Mouse (Mus musculus): ENCODE measurements around the gene Tmem94. TPM values are rescaled to one million over a fixed set of nuclear protein-coding genes. Genes with fewer than 3 reads are reported as not detected.

The Tmem94 gene
- 18.6 and 20.8 TPM in 2 replicates for polyA plus RNA-seq (2015; fragmentation: Nextera tagmentation; extraction: Ambion mirVana)

DNA sequence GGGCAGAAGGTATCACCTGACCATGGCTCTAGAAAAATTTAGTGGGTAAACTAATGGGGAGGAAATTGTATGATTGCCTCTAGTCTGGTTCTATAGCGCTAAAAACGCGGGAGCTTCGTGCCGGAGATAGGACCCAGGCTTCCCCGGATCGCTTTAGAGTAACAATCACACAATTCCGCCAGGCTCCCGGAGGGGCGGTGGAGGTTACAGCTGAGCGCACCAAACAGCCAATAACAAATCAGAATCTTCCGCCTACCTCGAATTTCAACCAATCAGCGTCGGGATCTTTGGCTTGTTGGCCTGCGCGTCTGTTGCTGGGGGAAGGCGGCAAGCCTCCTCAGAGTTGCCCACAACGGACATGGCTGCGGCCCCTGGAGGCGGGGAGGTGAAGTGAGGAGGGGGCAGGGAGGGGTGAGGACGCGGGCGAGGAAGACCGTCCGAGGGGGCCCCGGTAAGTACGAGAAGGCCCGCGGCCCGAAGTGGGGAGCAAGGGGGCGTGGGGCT lies at the start of gene Tmem94:
TSS of gene Tmem94 (plus strand) at position 331 of the 504 bp plus-strand sequence.
- Histone ChIP-seq H3K4me3 (replicated peaks) (peak within 1 kb of the TSS; percentile 79), H3K4me2 (replicated peaks) (peak within 1 kb of the TSS; percentile 76), H3K27ac (peak within 1 kb of the TSS; percentile 85), H3K27me3 (replicated peaks) (no peaks in the 10 kb centered on the region), H3K4me1 (replicated peaks) (peaks cover 8% of the 10 kb centered on the region; the same call in 1 of the 2 replicates), H3K36me3 (no peaks in the 10 kb centered on the region), H3K9ac (peak within 1 kb of the TSS; percentile 89), H3K9me3 (no peaks in the 10 kb centered on the region)
- ATAC-seq = peak; percentile 98
- WGBS = under 1% methylated on average over 32 of the region's 32 CpGs

DNA sequence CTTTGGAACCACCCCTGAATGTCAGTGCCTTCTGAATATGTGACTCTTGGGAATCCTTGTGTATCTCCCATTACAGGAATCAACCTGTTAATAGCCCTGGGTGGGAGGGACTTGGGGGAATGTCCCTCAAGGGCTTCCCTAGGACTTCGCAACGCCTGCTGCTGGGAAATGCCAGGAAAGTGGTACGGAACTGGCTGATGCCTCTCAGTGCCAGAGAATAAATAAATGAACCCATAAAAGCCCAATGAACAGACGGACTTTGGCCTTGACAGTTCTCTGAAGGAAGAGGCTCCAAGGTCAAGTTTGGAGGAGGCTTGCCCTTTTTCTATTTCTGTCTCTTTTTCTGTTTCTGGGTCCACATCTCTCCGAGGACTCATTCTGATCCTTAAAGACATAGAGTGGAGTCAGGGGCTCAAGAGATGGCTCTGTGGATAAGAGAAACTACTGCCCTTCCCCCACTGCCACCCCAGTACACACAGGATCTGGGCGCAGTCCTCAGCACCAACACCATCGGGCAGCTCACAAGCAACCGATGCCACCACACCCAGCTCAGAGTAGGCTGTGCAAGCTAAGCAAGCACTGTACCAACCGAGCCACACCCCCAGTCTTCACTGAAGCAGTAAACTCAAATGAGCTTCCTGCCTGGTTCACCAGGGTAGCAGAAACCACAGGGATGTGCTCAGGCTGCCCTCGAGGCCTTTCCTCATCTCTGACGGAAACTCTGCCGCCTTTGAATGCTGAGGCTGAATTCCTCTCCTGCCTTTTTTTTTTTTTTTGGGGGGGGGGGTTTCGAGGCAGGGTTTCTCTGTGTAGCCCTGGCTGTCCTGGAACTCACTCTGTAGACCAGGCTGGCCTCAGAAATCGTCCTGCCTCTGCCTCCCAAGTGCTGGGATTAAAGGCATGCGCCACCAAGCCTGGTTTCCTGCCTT lies 48.6 kb upstream of the Tmem94 start:
- H3K4me2 ChIP-seq (replicated peaks) = no peak overlapping the region
- H3K4me3 ChIP-seq (replicated peaks) = no peak overlapping the region
- H3K4me1 ChIP-seq (replicated peaks) = no peaks in the 10 kb centered on the region
- peak; percentile 56 for ATAC-seq
- no peaks in the 10 kb centered on the region for H3K9me3 ChIP-seq
- H3K27ac ChIP-seq = no peak overlapping the region
- no peaks in the 10 kb centered on the region for H3K27me3 ChIP-seq (replicated peaks)
- 62% methylated on average over 15 of the region's 15 CpGs for WGBS
- H3K36me3 ChIP-seq = no peaks in the 10 kb centered on the region
- no peak overlapping the region for H3K9ac ChIP-seq

GRCm38 (mm10) chr11:115717660-115718390 lies 47.4 kb upstream of the Tmem94 start:
- Histone ChIP-seq H3K27ac (no peak overlapping the region), H3K4me1 (replicated peaks) (0 out of 2 replicates have a peak, but pooled peaks cover 2% of the 10 kb centered on the region), H3K36me3 (no peaks in the 10 kb centered on the region), H3K4me2 (replicated peaks) (no peak overlapping the region), H3K9me3 (no peaks in the 10 kb centered on the region), H3K4me3 (replicated peaks) (no peak overlapping the region), H3K9ac (no peak overlapping the region), H3K27me3 (replicated peaks) (no peaks in the 10 kb centered on the region)
- 48% methylated on average over 8 of the region's 8 CpGs for WGBS
- ATAC-seq = no peak

DNA sequence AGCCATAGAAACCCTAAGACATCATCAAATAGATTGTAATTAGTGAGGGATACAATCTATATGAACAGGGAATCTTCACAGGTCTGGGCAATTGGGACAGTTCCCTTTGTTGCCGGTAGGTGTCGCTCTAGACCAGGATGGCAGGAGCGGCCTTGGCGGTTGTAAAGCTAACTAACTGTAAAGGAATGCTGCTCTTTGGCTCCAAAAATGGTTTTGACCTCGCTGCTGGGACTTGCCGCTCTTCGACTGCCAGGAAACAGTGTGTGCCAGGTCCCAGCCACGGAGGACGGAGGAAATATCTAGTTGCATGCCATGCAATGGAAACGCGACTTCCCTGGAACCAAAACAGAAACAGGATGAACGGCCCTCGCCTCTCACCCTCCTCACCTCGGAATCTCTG lies 42.6 kb upstream of the Tmem94 start:
- H3K4me2 ChIP-seq (replicated peaks) = peak overlapping the region; percentile 43
- 0 out of 2 replicates have a peak, but pooled peaks cover 2% of the 10 kb centered on the region for H3K4me1 ChIP-seq (replicated peaks)
- no peaks in the 10 kb centered on the region for H3K36me3 ChIP-seq
- H3K27ac ChIP-seq = peak overlapping the region; percentile 24; the same call in 1 of the 2 replicates
- 16% methylated on average over 14 of the region's 14 CpGs for WGBS
- no peaks in the 10 kb centered on the region for H3K27me3 ChIP-seq (replicated peaks)
- ATAC-seq = peak; percentile 70; the same call in 1 of the 2 replicates
- no peaks in the 10 kb centered on the region for H3K9me3 ChIP-seq
- H3K9ac ChIP-seq = no peak overlapping the region
- no peak overlapping the region for H3K4me3 ChIP-seq (replicated peaks)

DNA sequence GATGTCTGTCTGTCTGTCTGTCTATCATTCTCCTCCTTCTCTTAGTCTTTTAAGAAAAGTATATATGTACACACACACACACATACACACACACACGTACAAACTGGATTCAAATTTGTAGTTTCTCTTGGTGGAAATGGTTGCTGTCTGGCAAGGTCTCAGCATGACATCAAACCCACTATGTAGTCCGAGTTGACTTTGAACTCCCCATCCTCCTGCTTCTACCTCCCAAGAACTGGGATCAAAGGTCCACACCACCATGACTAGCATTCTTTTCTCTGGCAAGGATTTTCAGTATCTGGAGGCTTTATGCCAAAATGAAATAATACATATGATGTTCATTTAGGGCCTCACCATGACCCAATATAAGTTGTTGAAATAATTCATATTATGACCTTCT lies 42.0 kb upstream of the Tmem94 start:
- H3K4me1 ChIP-seq (replicated peaks) = 0 out of 2 replicates have a peak, but pooled peaks cover 2% of the 10 kb centered on the region
- H3K4me3 ChIP-seq (replicated peaks) = no peak overlapping the region
- no peak for ATAC-seq
- H3K9ac ChIP-seq = no peak overlapping the region
- no peak overlapping the region for H3K27ac ChIP-seq
- WGBS = 69% methylated on average over 2 of the region's 2 CpGs
- no peaks in the 10 kb centered on the region for H3K36me3 ChIP-seq
- no peaks in the 10 kb centered on the region for H3K27me3 ChIP-seq (replicated peaks)
- H3K9me3 ChIP-seq = no peaks in the 10 kb centered on the region
- H3K4me2 ChIP-seq (replicated peaks) = no peak overlapping the region

- Histone ChIP-seq H3K4me1 (replicated peaks) (peaks cover 9% of the 10 kb centered on the region), H3K27ac (peak overlapping the region; percentile 60), H3K4me2 (replicated peaks) (peak overlapping the region; percentile 19; the same call in 1 of the 2 replicates), H3K9me3 (no peaks in the 10 kb centered on the region), H3K9ac (no peak overlapping the region), H3K27me3 (replicated peaks) (no peaks in the 10 kb centered on the region), H3K36me3 (no peaks in the 10 kb centered on the region), H3K4me3 (replicated peaks) (no peak overlapping the region)
- 55% methylated on average over 11 of the region's 11 CpGs for WGBS
- peak; percentile 73 for ATAC-seq
These were observed 31.1 kb upstream of the Tmem94 start for GRCm38 (mm10) chr11:115734041-115734686.

- ATAC-seq = no peak
These were observed 27.5 kb upstream of the Tmem94 start for GRCm38 (mm10) chr11:115737608-115738208.

GRCm38 (mm10) chr11:115738275-115738885 lies 26.9 kb upstream of the Tmem94 start:
- H3K4me3 ChIP-seq (replicated peaks) = no peak overlapping the region
- H3K27ac ChIP-seq = peak overlapping the region; percentile 42
- H3K4me1 ChIP-seq (replicated peaks) = peaks cover 9% of the 10 kb centered on the region
- H3K36me3 ChIP-seq = no peaks in the 10 kb centered on the region
- H3K27me3 ChIP-seq (replicated peaks) = no peaks in the 10 kb centered on the region
- peak overlapping the region; percentile 30; the same call in 1 of the 2 replicates for H3K4me2 ChIP-seq (replicated peaks)
- no peaks in the 10 kb centered on the region for H3K9me3 ChIP-seq
- WGBS = 31% methylated on average over 13 of the region's 13 CpGs
- no peak overlapping the region; the same call in 1 of the 2 replicates for H3K9ac ChIP-seq
- ATAC-seq = peak; percentile 71

More at GRCm38 (mm10) chr11:115737608-115738208, 27.5 kb upstream of the Tmem94 start:
- no peaks in the 10 kb centered on the region for H3K36me3 ChIP-seq
- peaks cover 9% of the 10 kb centered on the region for H3K4me1 ChIP-seq (replicated peaks)
- H3K4me2 ChIP-seq (replicated peaks) = no peak overlapping the region
- H3K27ac ChIP-seq = peak overlapping the region; percentile 44; the same call in 1 of the 2 replicates
- H3K9ac ChIP-seq = no peak overlapping the region
- no peaks in the 10 kb centered on the region for H3K27me3 ChIP-seq (replicated peaks)
- no peaks in the 10 kb centered on the region for H3K9me3 ChIP-seq
- WGBS = 74% methylated on average over 10 of the region's 10 CpGs
- no peak overlapping the region for H3K4me3 ChIP-seq (replicated peaks)

DNA sequence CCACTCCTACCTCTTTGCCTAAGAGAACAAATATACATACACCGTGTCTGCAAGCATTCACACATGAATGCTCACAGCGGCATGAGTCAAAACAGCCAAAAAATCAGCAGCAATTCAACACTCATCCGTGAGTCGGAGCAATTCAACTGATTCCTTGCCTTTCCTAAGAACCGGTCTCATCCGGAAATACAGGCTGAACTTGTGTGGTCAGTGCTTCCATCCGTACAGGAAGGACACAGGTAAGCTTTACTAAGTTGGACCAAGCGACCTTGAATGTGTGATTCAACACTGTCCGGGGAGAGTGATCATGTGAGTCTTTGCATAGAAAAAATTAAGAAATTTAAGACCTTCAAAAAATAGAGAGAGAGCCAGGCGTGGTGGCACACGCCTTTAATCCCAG lies 24.2 kb upstream of the Tmem94 start:
- H3K27ac ChIP-seq = no peak overlapping the region
- no peak overlapping the region for H3K9ac ChIP-seq
- peaks cover 2% of the 10 kb centered on the region; the same call in 1 of the 2 replicates for H3K4me1 ChIP-seq (replicated peaks)
- no peak for ATAC-seq
- no peak overlapping the region for H3K4me2 ChIP-seq (replicated peaks)
- WGBS = 80% methylated on average over 11 of the region's 11 CpGs
- H3K9me3 ChIP-seq = no peaks in the 10 kb centered on the region
- H3K27me3 ChIP-seq (replicated peaks) = no peaks in the 10 kb centered on the region
- H3K4me3 ChIP-seq (replicated peaks) = no peak overlapping the region
- no peaks in the 10 kb centered on the region for H3K36me3 ChIP-seq

GRCm38 (mm10) chr11:115742926-115743325 lies 22.3 kb upstream of the Tmem94 start:
- WGBS = 80% methylated on average over 9 of the region's 9 CpGs
- no peak overlapping the region for H3K4me3 ChIP-seq (replicated peaks)
- H3K9me3 ChIP-seq = no peaks in the 10 kb centered on the region
- no peak for ATAC-seq
- H3K27ac ChIP-seq = no peak overlapping the region
- H3K36me3 ChIP-seq = no peaks in the 10 kb centered on the region
- no peaks in the 10 kb centered on the region for H3K27me3 ChIP-seq (replicated peaks)
- peaks cover 2% of the 10 kb centered on the region; the same call in 1 of the 2 replicates for H3K4me1 ChIP-seq (replicated peaks)
- no peak overlapping the region for H3K4me2 ChIP-seq (replicated peaks)
- no peak overlapping the region for H3K9ac ChIP-seq

DNA sequence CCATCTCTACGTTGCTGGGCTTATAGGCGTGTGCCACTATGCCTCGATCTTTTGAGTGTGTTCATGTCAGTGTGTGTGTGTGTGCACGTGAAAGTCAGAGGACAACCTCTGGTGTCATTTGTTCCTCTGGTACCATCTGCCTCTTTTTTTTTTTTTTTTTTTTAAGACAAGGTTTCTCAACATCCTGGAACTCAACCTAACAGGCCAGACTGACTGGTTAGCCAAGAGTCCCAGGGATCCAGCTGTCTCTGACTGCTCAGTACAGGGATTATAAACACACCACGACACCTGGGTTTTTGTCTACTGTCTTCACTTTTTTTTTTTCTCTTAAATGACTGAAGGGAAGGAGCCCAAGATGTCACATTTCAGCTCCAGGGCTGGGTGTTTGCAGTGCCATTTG lies 20.8 kb upstream of the Tmem94 start:
- Histone ChIP-seq H3K9me3 (no peaks in the 10 kb centered on the region), H3K4me3 (replicated peaks) (no peak overlapping the region), H3K36me3 (no peaks in the 10 kb centered on the region), H3K9ac (no peak overlapping the region), H3K27me3 (replicated peaks) (no peaks in the 10 kb centered on the region), H3K4me1 (replicated peaks) (no peaks in the 10 kb centered on the region; the same call in 1 of the 2 replicates), H3K27ac (no peak overlapping the region), H3K4me2 (replicated peaks) (no peak overlapping the region)
- WGBS = 73% methylated on average over 5 of the region's 5 CpGs
- no peak for ATAC-seq
